Mouse (Mus musculus): ENCODE measurements around the gene Gm10128. TPM values are rescaled to one million over a fixed set of nuclear protein-coding genes. Genes with fewer than 3 reads are reported as not detected.

Gene Gm10128
- polyA plus RNA-seq (2012; rRNA removed) = not detected in 2 replicates

DNA sequence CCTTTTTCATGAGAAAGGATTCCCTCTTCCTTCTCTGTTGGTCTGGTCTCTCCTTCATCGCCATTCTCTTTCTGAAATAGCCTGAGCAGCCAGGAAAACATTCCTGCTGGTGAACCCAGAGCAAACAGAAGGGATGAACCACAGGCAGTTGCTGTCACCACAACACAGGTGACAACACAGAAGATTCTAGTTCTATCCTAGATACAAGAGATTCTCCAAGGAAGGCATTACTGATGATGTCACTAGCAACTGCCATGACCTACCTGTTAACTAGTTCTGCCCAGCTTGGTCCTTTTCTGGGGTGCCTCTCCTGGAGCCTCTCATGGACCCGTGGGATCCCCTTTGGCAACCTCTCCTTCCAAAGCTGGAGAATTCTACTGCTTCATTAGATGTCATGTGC is at the start of gene Gm10128:
Gm10128 (minus strand) TSS at position 101 of the 400 bp plus-strand sequence.

DNA sequence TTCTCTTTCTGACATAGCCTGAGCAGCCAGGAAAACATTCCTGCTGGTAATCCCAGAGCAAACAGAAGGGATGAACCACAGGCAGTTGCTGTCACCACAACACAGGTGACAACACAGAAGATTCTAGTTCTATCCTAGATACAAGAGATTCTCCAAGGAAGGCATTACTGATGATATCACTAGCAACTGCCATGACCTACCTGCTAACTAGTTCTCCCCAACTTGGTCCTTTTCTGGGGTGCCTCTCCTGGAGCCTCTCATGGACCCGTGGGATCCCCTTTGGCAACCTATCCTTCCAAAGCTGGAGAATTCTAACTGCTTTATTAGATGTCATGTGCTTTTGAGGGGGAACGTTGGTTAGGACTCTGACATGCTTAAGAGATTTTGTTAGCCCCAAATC is 48.3 kb downstream of the Gm10128 start, which contains the start of gene Gm10338:
Gm10338 (minus strand) TSS at position 101 of the 400 bp plus-strand sequence.

Other genes starting within 250 kb of the Gm10128 start
- not detected in 2 replicates for gene Gm3755, start 193.1 kb downstream of the Gm10128 start, polyA plus RNA-seq (2012; rRNA removed)
- gene Gm3752, start 160.2 kb downstream of the Gm10128 start, polyA plus RNA-seq (2012; rRNA removed) = not detected in 2 replicates
- not detected in 2 replicates for gene Gm3558, start 75.4 kb downstream of the Gm10128 start, polyA plus RNA-seq (2012; rRNA removed)
- not detected in 2 replicates for gene Gm10338, start 48.4 kb downstream of the Gm10128 start, polyA plus RNA-seq (2012; rRNA removed)
- gene Gm26661, start 147.6 kb upstream of the Gm10128 start, polyA plus RNA-seq (2012; rRNA removed) = 0.90 TPM in 1 of 2 replicates, not detected in the other
- 74.7 and 76.8 TPM in 2 replicates for gene Flnb, start 174.0 kb upstream of the Gm10128 start, polyA plus RNA-seq (2012; rRNA removed)

All from colon, adult 2 months (tissue).